In genomic region chr17:68208837-68209236, GRCm38 (mm10) we compare ENCODE assay signal across 18 mouse cellular contexts.
DNase-seq lines count a peak whose midpoint lies in the region; ATAC-seq and TF ChIP-seq lines count a peak whose summit lies in the region.
"Had no signal": no experiment of that assay in that cellular context is flagged by ENCODE, and none has a peak within 500 bp of the region (broad histone marks: within the 10 kb centered on the region; RNA-seq: fewer than 3 reads in every experiment).

No protein-coding gene starts in this region.

- TF ChIP-seq CTCF in hindbrain, postnatal 0 days (IDR thresholded peaks at IDR 0.05; ENCODE audit: low read depth), result no peak
- no peak for TF ChIP-seq CTCF in brain, embryonic 14.5 days (IDR thresholded peaks at IDR 0.05; ENCODE audit: borderline replicate concordance, extremely low read depth, insufficient read depth, insufficient read length)
- TF ChIP-seq CTCF in midbrain, postnatal 0 days (IDR thresholded peaks at IDR 0.05), result no peak
- no peak for TF ChIP-seq CTCF in left cerebral cortex, adult 2 months (IDR thresholded peaks at IDR 0.05)

- 53% methylated on average over 2 of the region's 2 CpGs for WGBS in hindbrain, postnatal 0 days
- 62% methylated on average over 2 of the region's 2 CpGs for WGBS in hindbrain, embryonic 14.5 days
- WGBS in midbrain, postnatal 0 days, result 27% methylated on average over 2 of the region's 2 CpGs

- H3K4me1 ChIP-seq in hindbrain, postnatal 0 days (ENCODE audit: insufficient read depth, low read length), result 0 out of 2 replicates have a peak, but pooled peaks cover 6% of the 10 kb centered on the region
- H3K4me1 ChIP-seq in hindbrain, embryonic 14.5 days (replicated peaks; ENCODE audit: control insufficient read depth, insufficient read depth, low read length), result no peaks in the 10 kb centered on the region
- no peaks in the 10 kb centered on the region for H3K4me1 ChIP-seq in midbrain, postnatal 0 days (ENCODE audit: insufficient read depth, low read length)

- no peak for ATAC-seq in hindbrain, postnatal 0 days
- ATAC-seq in hindbrain, embryonic 14.5 days (ENCODE audit: low FRiP score), result no peak
- no peak for ATAC-seq in midbrain, postnatal 0 days (ENCODE audit: low FRiP score)
- ATAC-seq: forebrain, embryonic 13.5 days had no signal

- TF ChIP-seq POLR2A in brain, embryonic 14.5 days (IDR thresholded peaks at IDR 0.05; ENCODE audit: borderline replicate concordance, extremely low read depth, insufficient read depth, insufficient read length, poor library complexity, severe bottlenecking), result no peak

- no peak overlapping the region for H3K27ac ChIP-seq in hindbrain, postnatal 0 days
- H3K27ac ChIP-seq in hindbrain, embryonic 14.5 days, result no peak overlapping the region
- H3K27ac ChIP-seq in midbrain, postnatal 0 days (ENCODE audit: low read depth, low read length), result no peak overlapping the region
- H3K27ac ChIP-seq in left cerebral cortex, adult 2 months, result no peak overlapping the region
- H3K27ac ChIP-seq: embryonic facial prominence, embryonic 10.5 days; forebrain, embryonic 13.5 days; heart, adult 2 months; heart, embryonic 15.5 days; hindbrain, embryonic 13.5 days had no signal

- DNase-seq in hindbrain, postnatal 0 days (ENCODE audit: low spot score), result peak; percentile 5
- no peak for DNase-seq in hindbrain, embryonic 14.5 days (ENCODE audit: low spot score)
- DNase-seq in R1 (ENCODE audit: low read depth, low spot score), result peak; percentile 11
- DNase-seq in brain, embryonic 14.5 days (ENCODE audit: low read depth), result peak; percentile 50
- peak; percentile 14 for DNase-seq in midbrain, postnatal 0 days (ENCODE audit: low spot score)
- no peak for DNase-seq in left cerebral cortex, adult 2 months (ENCODE audit: extremely low spot score in 1 of 2, low spot score in 2 of 2)
- DNase-seq: adrenal gland, postnatal 10 days; cerebellum, adult 11-12 months; cerebellum, adult 9-10 months; cerebellum, postnatal 25 days; gastrocnemius, postnatal 14 days; heart, adult 2 months; heart, postnatal 14 days had no signal

- H3K4me3 ChIP-seq in hindbrain, postnatal 0 days (ENCODE audit: low read length), result no peak overlapping the region
- H3K4me3 ChIP-seq in hindbrain, embryonic 14.5 days (replicated peaks; ENCODE audit: low read length), result no peak overlapping the region
- H3K4me3 ChIP-seq in midbrain, postnatal 0 days (ENCODE audit: low read depth, low read length), result no peak overlapping the region
- H3K4me3 ChIP-seq in left cerebral cortex, adult 2 months, result no peak overlapping the region
- H3K4me3 ChIP-seq: embryonic facial prominence, embryonic 10.5 days; forebrain, embryonic 13.5 days; heart, adult 2 months; heart, embryonic 15.5 days; hindbrain, embryonic 13.5 days had no signal

- intact Hi-C loops in left cerebral cortex, adult 2 months (cut with DNase I), result no loop called here

- H3K9ac ChIP-seq in hindbrain, postnatal 0 days (replicated peaks; ENCODE audit: low read length), result no peak overlapping the region
- H3K9ac ChIP-seq in hindbrain, embryonic 14.5 days, result no peak overlapping the region
- H3K9ac ChIP-seq in midbrain, postnatal 0 days (replicated peaks; ENCODE audit: low read length, poor library complexity, severe bottlenecking), result no peak overlapping the region
- H3K9ac ChIP-seq: forebrain, embryonic 13.5 days; heart, embryonic 15.5 days; hindbrain, embryonic 13.5 days had no signal

- H3K4me2 ChIP-seq in hindbrain, postnatal 0 days (ENCODE audit: low read depth, low read length), result no peak overlapping the region
- no peak overlapping the region for H3K4me2 ChIP-seq in hindbrain, embryonic 14.5 days (replicated peaks)
- H3K4me2 ChIP-seq in midbrain, postnatal 0 days (ENCODE audit: low read depth, low read length, poor library complexity, severe bottlenecking), result no peak overlapping the region
- H3K4me2 ChIP-seq: forebrain, embryonic 13.5 days; heart, embryonic 11.5 days; heart, embryonic 15.5 days; hindbrain, embryonic 13.5 days had no signal

- no peaks in the 10 kb centered on the region for H3K36me3 ChIP-seq in hindbrain, postnatal 0 days (ENCODE audit: insufficient read depth, low read length)
- H3K36me3 ChIP-seq in hindbrain, embryonic 14.5 days (replicated peaks; ENCODE audit: control insufficient read depth, insufficient read depth), result no peaks in the 10 kb centered on the region
- no peaks in the 10 kb centered on the region for H3K36me3 ChIP-seq in midbrain, postnatal 0 days (ENCODE audit: insufficient read depth, low read length)
- H3K36me3 ChIP-seq: embryonic facial prominence, embryonic 10.5 days; heart, embryonic 15.5 days; hindbrain, embryonic 13.5 days had no signal

- no peaks in the 10 kb centered on the region for H3K9me3 ChIP-seq in hindbrain, postnatal 0 days (ENCODE audit: low read length)
- no peaks in the 10 kb centered on the region for H3K9me3 ChIP-seq in hindbrain, embryonic 14.5 days (ENCODE audit: control insufficient read depth, low read length)
- no peaks in the 10 kb centered on the region for H3K9me3 ChIP-seq in midbrain, postnatal 0 days (ENCODE audit: low read length)
- H3K9me3 ChIP-seq: embryonic facial prominence, embryonic 10.5 days; forebrain, embryonic 13.5 days; heart, embryonic 15.5 days; hindbrain, embryonic 13.5 days had no signal

- no peaks in the 10 kb centered on the region for H3K27me3 ChIP-seq in hindbrain, postnatal 0 days (ENCODE audit: insufficient read depth, low read length)
- H3K27me3 ChIP-seq in hindbrain, embryonic 14.5 days (ENCODE audit: control insufficient read depth, insufficient read depth, low read length), result no peaks in the 10 kb centered on the region
- H3K27me3 ChIP-seq in midbrain, postnatal 0 days (ENCODE audit: insufficient read depth, low read length), result no peaks in the 10 kb centered on the region
- H3K27me3 ChIP-seq: forebrain, embryonic 13.5 days; heart, embryonic 15.5 days; hindbrain, embryonic 13.5 days had no signal

Comparison
In these comparisons a context has a peak if more than half of its experiments do, and no peak if none do; other contexts are left out.
1. DNase-seq: peak in hindbrain, postnatal 0 days (single experiment), R1 (single experiment), brain, embryonic 14.5 days (single experiment) and midbrain, postnatal 0 days (single experiment); none in hindbrain, embryonic 14.5 days (single experiment) and left cerebral cortex, adult 2 months (0 of 2).